Mouse (Mus musculus) forebrain, embryonic 15.5 days (tissue): ENCODE results near the gene Edem2. TPM values are rescaled to one million over a fixed set of nuclear protein-coding genes. Genes with fewer than 3 reads are reported as not detected.
"Not testable (repeated sequence)": the region's sequence is repeated elsewhere in the genome, so short reads cannot be mapped to it uniquely, and the experiment has no call there.

ENCODE experiments used
- ATAC-seq: fragments of 200-750 bp; cut with Nextera tagmentation; replicated peaks from 2 replicates; pipeline ENCODE4 v1.8.0; 2017; ENCODE audit warnings: mild to moderate bottlenecking, moderate TSS enrichment, moderate library complexity
- H3K27ac ChIP-seq: fragments of 300-500 bp; sonication (generic); replicated peaks from 2 replicates; pipeline ENCODE4 v1.5.1; 2015; ENCODE audit warnings: mild to moderate bottlenecking, inconsistent platforms
- H3K27me3 ChIP-seq: fragments of 300-500 bp; sonication (generic); 2 replicates; pipeline ENCODE4 v1.6.1; 2015; ENCODE audit warnings: inconsistent platforms
- H3K36me3 ChIP-seq: fragments of 300-500 bp; sonication (generic); 2 replicates; pipeline ENCODE4 v1.6.1; 2015; ENCODE audit warnings: mild to moderate bottlenecking, inconsistent platforms
- H3K4me1 ChIP-seq: fragments of 300-500 bp; sonication (generic); 2 replicates; pipeline ENCODE4 v1.6.1; 2015; ENCODE audit warnings: inconsistent platforms
- H3K4me2 ChIP-seq: fragments of 300-500 bp; sonication (generic); replicated peaks from 2 replicates; pipeline ENCODE4 v1.6.1; 2015; ENCODE audit warnings: mild to moderate bottlenecking, inconsistent platforms
- H3K4me3 ChIP-seq: fragments of 300-500 bp; sonication (generic); 2 replicates; pipeline ENCODE4 v1.5.1; 2015; ENCODE audit warnings: mild to moderate bottlenecking, inconsistent platforms
- H3K9ac ChIP-seq: fragments of 300-500 bp; sonication (generic); replicated peaks from 2 replicates; pipeline ENCODE4 v1.6.1; 2015; ENCODE audit warnings: mild to moderate bottlenecking, inconsistent platforms
- H3K9me3 ChIP-seq: fragments of 300-500 bp; sonication (generic); 2 replicates; pipeline ENCODE4 v1.6.1; 2016; ENCODE audit warnings: inconsistent platforms
- WGBS: fragments of 180-500 bp; shearing (Covaris S2); methylation state at CpG from one replicate; pipeline ENCODE4 v1.1.7; 2015; ENCODE audit warnings: mixed read lengths; 5-methylcytosine and 5-hydroxymethylcytosine counted together
- polyA plus RNA-seq: library from polyadenylated mRNA; unstranded; fragments of >200 nt; fragmentation: Nextera tagmentation; extraction: Ambion mirVana; gene quantifications from 2 replicates; pipeline ENCODE4 v1.2.1, GENCODE M21; 2015

The Edem2 gene
- polyA plus RNA-seq, 1 experiment from 2014 or later = 46.5 TPM

GRCm38 (mm10) chr2:155756855-155757566 lies 27.7 kb upstream of the Edem2 start:
- ATAC-seq = no peak
- Histone ChIP-seq H3K27ac (no peak overlapping the region), H3K27me3 (no peaks in the 10 kb centered on the region), H3K36me3 (no peaks in the 10 kb centered on the region), H3K9ac (no peak overlapping the region), H3K9me3 (no peaks in the 10 kb centered on the region), H3K4me2 (no peak overlapping the region), H3K4me3 (no peak overlapping the region), H3K4me1 (no peaks in the 10 kb centered on the region)
- 68% methylated on average over 14 of the region's 14 CpGs for WGBS

DNA sequence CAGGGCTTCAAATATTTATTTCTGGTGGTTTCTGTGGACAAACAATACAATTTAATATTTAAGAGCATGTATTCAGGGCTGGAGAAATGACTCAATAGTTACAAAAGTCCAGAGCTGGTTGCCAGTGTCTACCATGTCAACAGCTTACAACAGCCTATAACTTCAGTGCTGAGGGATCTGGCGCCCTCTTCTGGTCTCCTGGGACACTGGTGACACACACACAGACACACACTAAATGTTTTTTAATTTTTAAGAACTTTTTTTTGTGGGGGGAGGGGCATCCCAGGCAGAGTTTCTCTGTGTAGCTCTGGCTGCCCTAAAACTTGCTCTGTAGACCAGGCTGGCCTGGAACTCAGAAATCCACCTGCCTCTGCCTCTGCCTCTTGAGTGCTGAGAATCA lies 26.5 kb upstream of the Edem2 start:
- Histone ChIP-seq H3K27me3 (peaks cover 5% of the 10 kb centered on the region; the same call in 1 of the 2 replicates), H3K4me2 (no peak overlapping the region), H3K4me1 (peaks cover 6% of the 10 kb centered on the region; the same call in 1 of the 2 replicates), H3K9ac (no peak overlapping the region), H3K36me3 (no peaks in the 10 kb centered on the region), H3K4me3 (no peak overlapping the region), H3K27ac (no peak overlapping the region), H3K9me3 (no peaks in the 10 kb centered on the region)
- no peak for ATAC-seq
- 0% methylated on average over 1 of the region's 1 CpGs for WGBS

DNA sequence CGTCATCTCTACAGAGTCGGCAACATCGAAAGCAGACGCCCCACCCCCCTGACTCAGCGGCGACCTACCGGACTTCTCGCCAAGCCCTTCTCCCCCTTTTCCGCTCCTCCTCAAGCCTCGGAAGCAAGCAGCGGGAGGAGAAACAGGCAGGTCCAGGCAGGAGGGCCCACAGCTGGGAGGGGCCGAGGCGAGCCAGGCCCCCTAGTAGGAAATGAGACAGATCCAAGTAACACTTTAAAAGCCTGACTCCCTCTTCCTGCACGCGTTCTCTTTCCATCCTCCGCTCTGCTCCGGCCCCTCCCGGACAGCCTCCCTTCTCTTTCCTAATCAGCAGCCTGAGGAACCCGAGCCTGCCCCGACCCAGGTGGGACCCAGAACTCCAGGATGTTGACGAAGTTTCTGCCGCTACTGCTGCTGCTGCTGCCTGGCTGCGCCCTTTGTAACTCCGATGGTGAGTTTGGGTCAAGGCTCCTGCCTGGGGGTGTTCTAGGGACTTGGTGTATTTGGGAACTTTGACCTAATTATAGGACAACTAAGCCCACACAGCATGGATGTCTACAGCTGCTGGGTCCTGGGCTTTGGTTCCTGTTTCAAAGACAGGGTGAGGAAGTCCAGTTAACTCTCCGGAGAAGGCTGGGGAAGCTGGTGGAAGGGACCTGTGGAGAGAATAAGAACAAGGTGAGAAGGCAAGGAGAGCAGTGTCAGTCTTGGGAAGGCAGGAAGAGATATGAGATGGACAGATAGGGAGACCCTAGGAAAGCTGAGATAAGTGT lies 21.9 kb upstream of the Edem2 start, which contains the start of gene Procr:
TSS of gene Procr (plus strand) at position 104 of the 773 bp plus-strand sequence.
- H3K36me3 ChIP-seq = no peaks in the 10 kb centered on the region

GRCm38 (mm10) chr2:155749394-155749793 lies 20.1 kb upstream of the Edem2 start:
- Histone ChIP-seq H3K9me3 (no peaks in the 10 kb centered on the region), H3K27ac (no peak overlapping the region), H3K4me1 (peaks cover 6% of the 10 kb centered on the region; the same call in 1 of the 2 replicates), H3K4me2 (no peak overlapping the region), H3K27me3 (peaks cover 5% of the 10 kb centered on the region; the same call in 1 of the 2 replicates), H3K4me3 (no peak overlapping the region), H3K9ac (no peak overlapping the region), H3K36me3 (no peaks in the 10 kb centered on the region)
- ATAC-seq = no peak
- WGBS = 86% methylated on average over 4 of the region's 4 CpGs

More for the DNA sequence above, 21.9 kb upstream of the Edem2 start, which contains the start of gene Procr:
- Histone ChIP-seq H3K9me3 (no peaks in the 10 kb centered on the region), H3K4me3 (peak within 1 kb of the TSS; percentile 22), H3K4me1 (peaks cover 6% of the 10 kb centered on the region; the same call in 1 of the 2 replicates), H3K9ac (peak within 1 kb of the TSS; percentile 38; the same call in 1 of the 2 replicates), H3K27me3 (peaks cover 5% of the 10 kb centered on the region; the same call in 1 of the 2 replicates), H3K27ac (no peak within 1 kb of the TSS), H3K4me2 (peak within 1 kb of the TSS; percentile 41)
- no peak for ATAC-seq
- WGBS = 4% methylated on average over 25 of the region's 25 CpGs

DNA sequence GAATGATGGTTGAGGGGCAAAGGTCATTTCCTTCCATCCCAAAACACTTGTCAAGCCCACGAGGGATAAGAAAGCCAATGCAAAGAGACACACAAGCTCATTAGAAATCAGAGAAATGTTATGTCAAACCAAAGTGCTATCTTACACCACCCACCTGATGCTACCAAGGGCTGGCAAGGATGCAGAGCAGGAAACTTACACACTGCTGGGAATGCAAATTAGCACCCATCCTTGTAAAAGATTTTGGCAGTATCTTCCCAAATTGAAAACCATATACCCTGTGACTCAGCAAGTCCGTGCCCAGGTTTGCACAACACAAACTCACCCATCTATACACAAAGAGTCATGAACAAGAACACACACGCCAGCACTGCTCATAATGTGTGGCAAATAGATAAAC lies 16.2 kb upstream of the Edem2 start:
- Histone ChIP-seq H3K4me3 (no peak overlapping the region), H3K27ac (no peak overlapping the region), H3K4me2 (no peak overlapping the region), H3K9me3 (no peaks in the 10 kb centered on the region), H3K4me1 (peaks cover 5% of the 10 kb centered on the region; the same call in 1 of the 2 replicates), H3K9ac (no peak overlapping the region), H3K27me3 (no peaks in the 10 kb centered on the region), H3K36me3 (no peaks in the 10 kb centered on the region)
- 74% methylated on average over 3 of the region's 3 CpGs for WGBS
- ATAC-seq = no peak

- Histone ChIP-seq H3K9ac (no peak overlapping the region), H3K4me2 (no peak overlapping the region), H3K36me3 (no peaks in the 10 kb centered on the region), H3K4me3 (no peak overlapping the region), H3K4me1 (peaks cover 5% of the 10 kb centered on the region; the same call in 1 of the 2 replicates), H3K27me3 (no peaks in the 10 kb centered on the region), H3K27ac (no peak overlapping the region), H3K9me3 (no peaks in the 10 kb centered on the region)
- WGBS = 92% methylated on average over 9 of the region's 9 CpGs
- no peak for ATAC-seq
These were observed 14.1 kb upstream of the Edem2 start for GRCm38 (mm10) chr2:155743351-155743750.

GRCm38 (mm10) chr2:155742931-155743337 lies 13.7 kb upstream of the Edem2 start:
- H3K4me1 ChIP-seq = peaks cover 5% of the 10 kb centered on the region; the same call in 1 of the 2 replicates

DNA sequence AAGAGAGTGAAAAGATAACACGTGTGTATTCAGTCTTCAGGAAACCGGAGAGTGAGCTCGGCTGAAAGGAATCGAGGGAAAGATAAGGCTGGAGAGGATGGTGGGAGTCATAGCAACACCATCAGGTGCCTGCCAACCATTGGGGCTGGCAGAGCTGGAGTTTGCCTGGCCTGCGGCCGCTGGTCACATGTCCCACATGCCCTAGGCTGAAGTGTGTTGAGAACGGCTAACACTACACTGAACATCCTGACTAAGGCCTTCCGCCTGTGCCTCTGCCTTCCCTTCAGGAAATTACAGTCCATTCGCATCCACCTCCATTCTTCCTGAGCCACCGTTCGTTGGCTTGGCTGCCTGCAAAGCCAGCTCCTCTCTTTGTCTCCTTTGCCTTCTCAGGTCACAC lies 12.9 kb upstream of the Edem2 start:
- Histone ChIP-seq H3K4me1 (peaks cover 5% of the 10 kb centered on the region; the same call in 1 of the 2 replicates), H3K4me3 (no peak overlapping the region), H3K27me3 (no peaks in the 10 kb centered on the region), H3K4me2 (no peak overlapping the region), H3K36me3 (no peaks in the 10 kb centered on the region), H3K9me3 (no peaks in the 10 kb centered on the region), H3K27ac (no peak overlapping the region), H3K9ac (no peak overlapping the region)
- 83% methylated on average over 11 of the region's 11 CpGs for WGBS
- no peak for ATAC-seq

More at GRCm38 (mm10) chr2:155742931-155743337, 13.7 kb upstream of the Edem2 start:
- H3K4me2 ChIP-seq = no peak overlapping the region
- H3K27ac ChIP-seq = no peak overlapping the region
- no peak for ATAC-seq
- H3K27me3 ChIP-seq = no peaks in the 10 kb centered on the region
- no peaks in the 10 kb centered on the region for H3K9me3 ChIP-seq
- H3K36me3 ChIP-seq = no peaks in the 10 kb centered on the region
- WGBS = 69% methylated on average over 12 of the region's 12 CpGs
- H3K9ac ChIP-seq = no peak overlapping the region
- H3K4me3 ChIP-seq = no peak overlapping the region

DNA sequence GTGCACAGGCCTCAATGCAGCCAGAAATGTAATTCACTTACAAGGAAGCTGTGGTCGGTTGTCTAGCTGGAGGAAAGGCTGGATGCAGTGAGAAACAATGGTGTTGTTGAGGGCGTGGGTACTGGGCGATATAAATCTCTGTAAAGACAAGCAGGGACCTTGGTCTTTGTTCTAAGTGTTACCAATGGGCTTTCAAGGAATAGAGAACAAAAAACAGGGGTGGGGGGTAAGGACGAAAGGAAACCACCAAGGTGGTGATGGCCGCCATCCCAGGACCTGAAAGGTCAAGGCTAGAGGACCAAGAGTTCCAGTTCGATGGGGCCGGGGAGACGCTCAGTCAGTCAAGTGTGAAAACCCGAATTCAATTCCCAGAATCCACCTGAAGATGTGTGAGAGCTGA lies 8.5 kb upstream of the Edem2 start:
- H3K4me2 ChIP-seq = no peak overlapping the region
- no peak for ATAC-seq
- H3K4me1 ChIP-seq = peaks cover 1% of the 10 kb centered on the region; the same call in 1 of the 2 replicates
- no peak overlapping the region for H3K27ac ChIP-seq
- H3K27me3 ChIP-seq = no peaks in the 10 kb centered on the region
- no peak overlapping the region for H3K4me3 ChIP-seq
- no peak overlapping the region for H3K9ac ChIP-seq
- WGBS = 74% methylated on average over 9 of the region's 9 CpGs
- no peaks in the 10 kb centered on the region for H3K9me3 ChIP-seq
- no peaks in the 10 kb centered on the region for H3K36me3 ChIP-seq

GRCm38 (mm10) chr2:155736936-155737335 lies 7.7 kb upstream of the Edem2 start:
- no peak for ATAC-seq
- Histone ChIP-seq H3K4me1 (no peaks in the 10 kb centered on the region), H3K27ac (no peak overlapping the region), H3K9me3 (no peaks in the 10 kb centered on the region), H3K36me3 (no peaks in the 10 kb centered on the region), H3K27me3 (no peaks in the 10 kb centered on the region), H3K9ac (no peak overlapping the region), H3K4me3 (no peak overlapping the region), H3K4me2 (no peak overlapping the region)
- 82% methylated on average over 6 of the region's 6 CpGs for WGBS

- not testable (repeated sequence) for H3K9ac ChIP-seq, ATAC-seq, H3K36me3 ChIP-seq, H3K4me1 ChIP-seq, H3K4me3 ChIP-seq, H3K27me3 ChIP-seq, H3K27ac ChIP-seq, H3K9me3 ChIP-seq, H3K4me2 ChIP-seq
- 89% methylated on average over 5 of the region's 5 CpGs for WGBS
These were observed 6.5 kb upstream of the Edem2 start, which contains the start of gene Gm17581 for GRCm38 (mm10) chr2:155735766-155736165. TSS of gene Gm17581 (minus strand) at chr2:155735866.

GRCm38 (mm10) chr2:155735080-155735479 lies 5.8 kb upstream of the Edem2 start:
- no peak overlapping the region for H3K4me2 ChIP-seq
- H3K4me3 ChIP-seq = no peak overlapping the region
- no peaks in the 10 kb centered on the region for H3K4me1 ChIP-seq
- WGBS = 79% methylated on average over 5 of the region's 5 CpGs
- no peak for ATAC-seq
- no peak overlapping the region for H3K27ac ChIP-seq
- H3K36me3 ChIP-seq = no peaks in the 10 kb centered on the region
- H3K9me3 ChIP-seq = no peaks in the 10 kb centered on the region
- H3K9ac ChIP-seq = no peak overlapping the region
- H3K27me3 ChIP-seq = no peaks in the 10 kb centered on the region
